Mouse (Mus musculus) CD4-positive, CD25-positive, alpha-beta regulatory T cell, adult 4 months (primary cell): ENCODE data around the gene Dlgap4. TPM values are rescaled to one million over a fixed set of nuclear protein-coding genes. Genes with fewer than 3 reads are reported as not detected.
"Not testable (repeated sequence)": the region's sequence is repeated elsewhere in the genome, so short reads cannot be mapped to it uniquely, and the experiment has no call there.

Source experiments
- ATAC-seq: one replicate; pipeline ENCODE4 v1.8.0; 2017
- polyA plus RNA-seq, 2 experiments: library from polyadenylated mRNA; unstranded; fragments of 100-300 nt; shearing (Covaris generic); gene quantifications; one replicate each; pipeline ENCODE4 v1.2.1; 2017

Dlgap4 gene
- polyA plus RNA-seq, 2 experiments from 2014 or later, result 71.7 to 109 TPM

DNA sequence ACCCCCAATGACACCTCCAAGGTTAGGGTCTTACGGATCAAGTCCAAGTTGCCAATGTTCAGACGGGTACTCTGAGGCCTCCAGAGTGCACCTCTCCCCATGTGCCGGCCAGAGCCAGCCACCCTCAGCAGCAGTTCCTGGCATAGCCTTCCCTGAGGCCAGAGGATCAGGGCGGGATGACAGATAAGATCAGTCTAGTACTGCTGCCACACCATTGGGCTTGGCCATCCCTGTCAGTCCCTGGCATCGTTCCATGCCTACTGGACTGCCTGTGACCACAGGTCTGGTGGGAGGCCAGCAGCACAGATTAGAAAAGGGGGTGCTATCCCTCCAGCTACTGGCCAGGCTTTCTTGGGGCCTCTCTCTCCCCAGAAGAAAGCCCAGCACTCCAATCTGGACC, 165.5 kb downstream of the Dlgap4 start:
- no peak for ATAC-seq

DNA sequence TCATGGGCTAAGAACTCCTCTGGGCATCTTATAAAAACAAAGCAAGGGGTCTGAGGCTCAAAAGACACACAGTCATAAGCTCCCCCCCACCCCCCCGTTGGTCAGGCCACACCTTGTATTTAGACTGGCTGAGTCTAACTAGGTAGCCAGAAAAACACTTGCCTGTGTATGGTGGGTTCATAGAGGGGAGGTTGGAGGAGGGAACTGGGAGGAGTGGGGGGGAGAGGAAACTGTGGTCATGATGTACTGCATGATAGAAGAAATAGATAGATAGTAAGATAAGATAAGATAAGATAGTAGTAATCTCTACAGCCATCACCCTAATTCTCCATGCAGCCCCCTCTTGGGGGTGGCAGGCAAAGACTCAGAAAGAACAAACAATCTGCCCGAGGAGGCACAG, 166.0 kb downstream of the Dlgap4 start:
- ATAC-seq, result no peak

DNA sequence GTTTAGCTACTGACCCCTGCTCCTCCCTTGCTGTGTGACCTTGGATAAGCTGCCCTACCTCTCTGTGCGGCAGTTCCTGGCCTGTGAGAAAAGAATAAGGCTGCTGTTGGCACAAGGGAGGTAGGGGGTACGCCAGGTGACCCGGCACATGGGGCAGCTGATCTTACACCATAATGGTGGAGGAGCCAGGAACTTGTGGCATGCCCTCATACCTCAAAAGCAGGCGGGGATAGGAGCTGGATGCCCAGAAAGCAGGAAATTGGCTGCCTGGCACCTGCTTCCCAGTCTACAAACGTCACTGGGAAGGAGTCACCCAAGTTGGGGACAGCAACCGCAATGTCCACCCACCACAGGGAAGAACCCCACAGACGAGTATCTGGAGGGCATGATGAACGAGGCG, 166.6 kb downstream of the Dlgap4 start:
- no peak for ATAC-seq

GRCm38 (mm10) chr2:156780752-156781151, 167.2 kb downstream of the Dlgap4 start:
- ATAC-seq, result no peak

DNA sequence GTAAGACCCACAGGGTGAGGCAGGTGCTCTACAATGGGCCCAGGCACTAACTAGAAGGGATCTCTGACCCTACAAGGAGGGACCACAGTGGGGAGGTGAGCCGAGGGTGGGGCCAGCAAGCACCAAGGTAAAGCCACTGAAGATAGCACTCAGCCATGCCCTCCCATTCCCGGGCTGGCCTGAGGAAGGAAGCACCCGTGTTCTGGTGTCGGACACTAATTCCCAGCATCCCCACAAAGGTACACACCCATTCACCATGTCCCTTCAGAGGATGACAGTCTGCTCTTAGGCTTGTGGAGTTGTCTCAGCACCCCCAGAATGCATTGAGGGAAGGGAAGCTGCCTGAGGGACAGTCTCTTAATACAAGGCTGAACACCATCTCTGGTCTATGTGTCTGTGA, 167.8 kb downstream of the Dlgap4 start:
- no peak for ATAC-seq

DNA sequence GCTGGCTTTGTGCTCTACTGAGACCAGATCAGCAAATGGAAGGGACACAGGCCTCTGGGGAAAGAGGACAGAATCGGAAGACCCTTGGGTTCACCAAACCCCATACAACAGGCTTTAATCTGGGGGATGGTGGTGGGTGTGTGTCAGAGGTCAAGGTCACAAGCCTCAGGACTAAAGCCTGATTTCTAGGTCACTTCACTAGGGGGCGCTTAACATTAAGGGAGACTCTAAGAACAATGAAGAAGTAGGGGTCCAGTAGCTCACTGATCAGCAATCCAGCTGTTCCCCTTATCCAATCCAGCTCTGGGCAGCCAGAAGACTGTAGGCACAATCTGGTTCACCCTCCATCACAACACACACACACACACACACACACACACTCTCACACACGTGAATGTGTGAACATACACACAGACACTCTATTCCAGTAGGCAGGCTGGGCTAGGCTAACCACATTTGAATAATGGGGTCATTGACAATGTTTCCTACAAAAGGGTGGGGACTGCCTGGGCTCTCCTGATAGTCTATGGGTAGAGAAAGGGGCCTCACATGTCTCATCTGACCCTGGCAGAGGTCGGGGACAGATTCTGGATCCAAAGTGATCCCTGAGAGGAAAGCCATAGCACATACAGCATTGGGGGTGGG, 168.5 kb downstream of the Dlgap4 start:
- no peak for ATAC-seq

GRCm38 (mm10) chr2:156782481-156783348, 169.2 kb downstream of the Dlgap4 start:
- no peak for ATAC-seq

- no peak for ATAC-seq
Observed at GRCm38 (mm10) chr2:156783349-156783728, 169.8 kb downstream of the Dlgap4 start.

- ATAC-seq, result no peak
Observed at GRCm38 (mm10) chr2:156784016-156784585, 170.6 kb downstream of the Dlgap4 start.

DNA sequence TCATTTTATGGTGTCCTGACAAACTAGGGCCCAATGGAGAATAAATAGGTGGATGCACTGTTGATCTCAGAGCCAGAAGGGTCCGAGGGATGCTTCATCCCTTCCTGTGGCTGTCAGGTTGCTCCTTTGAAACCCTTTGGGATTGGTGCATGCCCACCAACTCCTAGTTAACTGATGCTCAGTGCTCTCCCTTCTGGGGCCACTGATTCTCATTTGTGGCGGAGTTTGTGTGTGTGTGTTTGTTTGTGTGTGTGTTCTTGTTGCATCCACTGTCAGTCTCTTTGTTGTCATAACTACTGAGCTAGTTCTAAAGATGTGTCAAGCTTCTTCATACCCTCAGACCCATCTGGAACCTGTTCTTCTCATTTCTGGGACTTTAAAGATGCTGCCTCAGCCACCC, 171.4 kb downstream of the Dlgap4 start:
- ATAC-seq, result no peak

DNA sequence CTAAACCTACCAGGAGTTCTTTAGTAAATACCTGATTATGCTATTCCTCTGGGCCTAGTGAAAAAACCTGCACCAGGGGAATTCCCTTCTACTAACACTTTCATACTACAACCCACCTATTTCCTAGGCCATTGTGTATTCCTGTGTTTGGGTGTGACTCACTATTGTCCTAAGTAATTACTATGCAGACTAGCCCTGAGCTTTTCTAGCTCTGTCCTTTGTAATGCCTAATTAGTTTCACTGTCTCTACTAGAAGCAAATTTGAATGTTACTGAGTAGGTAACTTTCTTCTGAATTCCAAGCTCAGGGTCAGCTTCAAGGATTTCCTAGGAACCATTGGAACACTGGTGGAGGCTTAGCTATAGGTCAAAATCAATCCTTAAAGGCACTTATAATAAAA, 172.9 kb downstream of the Dlgap4 start:
- not testable (repeated sequence) for ATAC-seq

- ATAC-seq, result no peak
Observed at GRCm38 (mm10) chr2:156787090-156787775, 173.7 kb downstream of the Dlgap4 start.

GRCm38 (mm10) chr2:156787776-156788105, 174.2 kb downstream of the Dlgap4 start:
- ATAC-seq, result peak; percentile 34

- no peak for ATAC-seq
Observed at GRCm38 (mm10) chr2:156788836-156789235, 175.3 kb downstream of the Dlgap4 start.

DNA sequence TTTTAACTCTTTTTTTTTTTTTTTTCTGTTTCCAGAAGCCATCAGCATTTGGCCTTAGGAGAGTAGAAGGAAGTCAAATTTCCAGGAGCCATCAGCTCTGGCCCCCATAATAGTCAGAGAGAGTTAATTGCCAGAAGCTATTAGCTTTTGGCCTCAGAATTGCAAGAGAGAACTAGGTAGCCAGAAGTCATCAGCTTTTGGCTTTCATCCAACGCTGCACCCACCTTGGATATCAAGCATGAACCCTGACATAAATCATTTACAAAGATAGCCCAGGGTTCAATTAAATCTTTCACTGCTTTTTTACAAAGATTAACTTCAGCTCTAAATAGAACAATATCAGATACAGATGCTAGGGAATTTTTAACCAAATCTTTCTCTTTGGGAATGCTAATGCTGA, 185.0 kb downstream of the Dlgap4 start:
- ATAC-seq, result no peak

DNA sequence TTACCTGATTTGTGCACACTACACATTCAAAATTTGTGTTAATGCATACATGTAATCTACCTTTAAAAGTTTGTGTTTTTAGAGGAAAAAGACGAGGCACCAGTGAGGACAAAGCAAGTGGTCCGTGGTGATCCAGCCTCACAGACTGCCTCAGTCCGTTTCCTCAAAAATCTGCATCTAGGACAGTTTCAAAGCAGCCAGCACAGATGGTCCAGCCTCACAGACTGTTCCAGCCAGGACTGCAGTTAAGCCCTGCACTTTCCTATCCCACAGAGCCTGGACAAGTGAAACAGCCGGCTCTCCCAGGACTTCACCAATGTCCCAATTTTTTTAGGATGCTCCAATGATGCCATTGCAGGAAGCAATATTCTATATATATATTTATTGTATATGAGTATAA, 187.5 kb downstream of the Dlgap4 start:
- ATAC-seq, result no peak

DNA sequence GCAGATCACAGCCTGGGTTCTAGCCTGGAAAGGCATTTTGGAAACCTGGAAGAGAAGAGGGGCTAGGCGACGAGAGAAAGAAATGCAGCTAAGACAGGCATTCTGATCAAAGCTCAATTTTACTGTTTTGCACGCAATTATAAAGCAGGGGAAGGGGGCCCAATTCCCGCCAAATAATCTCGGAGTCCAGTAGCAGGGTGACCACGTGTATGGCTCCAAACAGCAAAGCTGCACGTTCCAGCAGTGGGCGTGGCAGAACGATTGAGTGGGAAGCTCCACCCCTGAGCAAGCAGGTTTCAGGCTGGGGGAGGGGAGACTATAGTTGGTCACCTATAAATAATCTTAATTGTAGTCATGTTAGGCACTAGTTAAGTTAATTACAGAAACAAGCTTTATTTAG, 188.6 kb downstream of the Dlgap4 start:
- not testable (repeated sequence) for ATAC-seq

DNA sequence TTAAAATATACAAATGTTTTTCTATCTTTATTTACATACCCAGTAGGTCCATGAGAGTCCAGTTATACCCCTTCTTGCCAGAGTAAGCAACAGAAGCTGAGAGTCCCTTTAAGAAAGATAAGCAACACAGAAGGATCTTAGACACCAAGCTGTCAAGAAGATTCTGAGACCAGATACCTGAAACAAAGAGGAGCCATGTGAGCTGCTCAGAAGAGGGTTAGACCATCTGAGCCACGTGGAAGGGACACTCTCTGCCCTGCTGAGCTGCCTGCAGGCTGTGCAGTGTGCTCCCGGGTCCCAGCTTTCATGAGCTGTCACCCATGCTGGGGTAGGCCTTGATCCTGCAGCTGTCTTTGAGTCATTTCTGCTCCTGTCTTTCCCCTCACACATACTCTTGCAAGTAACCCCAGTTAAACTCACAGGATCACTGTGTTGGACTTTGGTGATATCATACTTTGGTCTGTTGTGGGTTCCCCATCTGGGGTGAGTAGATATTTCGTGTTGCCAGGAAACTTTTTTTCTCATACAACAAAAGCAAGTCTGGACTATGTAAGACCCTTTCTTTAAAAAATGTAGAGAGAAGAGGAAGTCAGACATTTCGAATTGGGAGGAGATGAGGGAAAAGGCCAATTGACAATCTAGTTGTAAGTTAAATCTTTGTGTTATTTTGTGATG, 190.3 kb downstream of the Dlgap4 start:
- no peak for ATAC-seq

GRCm38 (mm10) chr2:156804589-156804988, 191.1 kb downstream of the Dlgap4 start:
- ATAC-seq, result no peak

- no peak for ATAC-seq
Observed at GRCm38 (mm10) chr2:156806886-156807285, 193.4 kb downstream of the Dlgap4 start.

GRCm38 (mm10) chr2:156809579-156809978, 196.1 kb downstream of the Dlgap4 start:
- ATAC-seq, result no peak

DNA sequence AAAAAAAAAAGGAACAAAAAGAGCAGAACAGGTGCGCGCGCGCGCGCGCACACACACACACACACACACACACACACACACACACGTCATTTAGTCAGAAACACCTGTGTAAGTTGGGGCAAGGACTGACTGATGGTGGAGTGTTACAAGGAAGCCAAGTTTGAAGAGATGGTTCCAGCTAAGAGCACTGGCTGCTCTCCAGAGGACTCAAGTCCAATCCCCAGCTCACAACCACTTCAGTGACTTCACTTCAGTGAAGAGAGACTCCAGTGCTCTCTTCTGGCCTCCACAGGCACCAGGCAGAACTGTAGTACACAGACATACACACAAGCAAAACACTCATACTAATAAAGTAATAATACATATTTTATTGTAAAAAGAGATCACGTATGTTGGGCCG, 197.2 kb downstream of the Dlgap4 start:
- no peak for ATAC-seq

- ATAC-seq, result no peak
Observed at GRCm38 (mm10) chr2:156811556-156811955, 198.1 kb downstream of the Dlgap4 start.
